Mouse (Mus musculus) limb, embryonic 11.5 days (tissue): ENCODE measurements around the gene Crat. TPM values are rescaled to one million over a fixed set of nuclear protein-coding genes. Genes with fewer than 3 reads are reported as not detected.

Source experiments
- ATAC-seq: fragments of 200-750 bp; cut with Nextera tagmentation; 2 replicates; pipeline ENCODE4 v1.8.0; 2017; ENCODE audit warnings: low read depth; ENCODE audit not compliant: insufficient number of reproducible peaks, low FRiP score, low TSS enrichment
- DNase-seq: peaks from one replicate; pipeline ENCODE4 v3.0.0-alpha.2; 2015; ENCODE audit warnings: low spot score
- H3K27ac ChIP-seq: fragments of 300-500 bp; sonication (generic); replicated peaks from 2 replicates; pipeline ENCODE4 v1.5.1; 2014; ENCODE audit warnings: low read depth, mild to moderate bottlenecking, low read length
- H3K27me3 ChIP-seq: fragments of 300-500 bp; sonication (generic); 2 replicates; pipeline ENCODE4 v1.6.1; 2014; ENCODE audit warnings: mild to moderate bottlenecking, low read length, mixed read lengths; ENCODE audit not compliant: control insufficient read depth, insufficient read depth
- H3K36me3 ChIP-seq: fragments of 300-500 bp; sonication (generic); 2 replicates; pipeline ENCODE4 v1.6.1; 2014; ENCODE audit warnings: mild to moderate bottlenecking, low read length, moderate library complexity, mixed read lengths; ENCODE audit not compliant: control insufficient read depth, insufficient read depth
- H3K4me1 ChIP-seq: fragments of 300-500 bp; sonication (generic); 2 replicates; pipeline ENCODE4 v1.6.1; 2014; ENCODE audit warnings: low read length, mixed read lengths; ENCODE audit not compliant: control insufficient read depth, insufficient read depth
- H3K4me2 ChIP-seq: fragments of 300-500 bp; sonication (generic); 2 replicates; pipeline ENCODE4 v1.6.1; 2014; ENCODE audit warnings: low read depth, mild to moderate bottlenecking, moderate library complexity; ENCODE audit not compliant: severe bottlenecking
- H3K4me3 ChIP-seq: fragments of 300-500 bp; sonication (generic); 2 replicates; pipeline ENCODE4 v1.5.1; 2014; ENCODE audit warnings: low read depth, low read length
- H3K9ac ChIP-seq: fragments of 300-500 bp; sonication (generic); 2 replicates; pipeline ENCODE4 v1.6.1; 2014; ENCODE audit warnings: mild to moderate bottlenecking, low read length
- H3K9me3 ChIP-seq: fragments of 300-500 bp; sonication (generic); 2 replicates; pipeline ENCODE4 v1.6.1; 2016; ENCODE audit warnings: low read length; ENCODE audit not compliant: control insufficient read depth
- WGBS: fragments of 180-500 bp; shearing (Covaris S2); extraction: QIAGEN DNeasy Blood & Tissue Kit; methylation state at CpG from one replicate; pipeline ENCODE4 v1.1.7; 2014; 5-methylcytosine and 5-hydroxymethylcytosine counted together
- polyA plus RNA-seq: library from polyadenylated mRNA; unstranded; fragments of >200 nt; fragmentation: Nextera tagmentation; extraction: Ambion mirVana; gene quantifications from 2 replicates; pipeline ENCODE4 v1.2.1, GENCODE M21; 2014

Crat gene
- polyA plus RNA-seq, 1 experiment from 2014 or later = 27.9 TPM

DNA sequence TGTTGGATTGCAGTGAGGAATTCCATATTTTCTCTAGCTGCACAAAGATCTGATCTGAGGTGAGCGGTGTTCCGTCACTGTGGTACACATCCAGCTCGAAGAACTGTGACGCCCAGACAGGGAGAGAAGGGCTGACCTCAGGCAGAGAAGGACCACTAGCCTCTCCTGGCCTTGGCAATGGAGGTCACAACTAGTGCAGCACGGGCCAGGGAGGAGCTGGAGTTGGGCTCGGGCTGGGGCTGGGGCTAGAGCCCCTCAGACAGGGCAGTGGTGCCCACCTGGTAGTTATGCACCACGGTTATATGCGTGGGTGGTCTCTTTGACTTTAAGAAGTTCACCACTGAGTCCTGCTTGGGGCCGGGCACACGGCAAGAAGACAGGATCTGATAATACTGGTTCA lies 7.8 kb downstream of the Crat start:
- 94% methylated on average over 10 of the region's 10 CpGs for WGBS
- H3K27ac ChIP-seq = no peak overlapping the region
- DNase-seq (no peak), ATAC-seq (no peak)
- no peaks in the 10 kb centered on the region for H3K4me1 ChIP-seq
- no peak overlapping the region for H3K4me2 ChIP-seq
- H3K9ac ChIP-seq = no peak overlapping the region
- no peak overlapping the region for H3K4me3 ChIP-seq
- H3K27me3 ChIP-seq = no peaks in the 10 kb centered on the region
- peaks cover 2% of the 10 kb centered on the region; the same call in 1 of the 2 replicates for H3K36me3 ChIP-seq
- H3K9me3 ChIP-seq = no peaks in the 10 kb centered on the region

DNA sequence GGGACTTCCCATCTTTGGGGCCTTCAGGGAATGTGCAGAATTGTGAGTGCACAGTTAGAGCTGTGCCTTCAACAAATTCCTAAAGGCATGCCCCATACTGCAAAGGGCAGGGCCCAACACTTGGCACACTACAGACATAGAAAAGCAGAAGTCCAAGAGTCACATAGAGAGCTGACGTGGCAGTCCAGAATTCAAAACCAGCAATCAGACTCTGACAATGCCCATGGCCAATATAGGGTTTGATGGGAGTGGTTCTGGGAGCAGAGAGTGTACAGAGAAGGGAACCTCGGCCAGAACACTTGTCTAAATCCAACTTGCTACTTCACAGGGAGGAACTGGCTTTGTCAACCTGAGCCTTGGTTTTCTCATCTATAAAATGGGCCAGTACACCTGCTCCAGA lies 8.4 kb downstream of the Crat start:
- Histone ChIP-seq H3K36me3 (peaks cover 4% of the 10 kb centered on the region; the same call in 1 of the 2 replicates), H3K4me1 (no peaks in the 10 kb centered on the region), H3K27ac (no peak overlapping the region), H3K9ac (no peak overlapping the region), H3K27me3 (no peaks in the 10 kb centered on the region), H3K4me3 (no peak overlapping the region), H3K9me3 (no peaks in the 10 kb centered on the region), H3K4me2 (no peak overlapping the region)
- WGBS = 92% methylated on average over 2 of the region's 2 CpGs
- DNase-seq (no peak), ATAC-seq (no peak)

DNA sequence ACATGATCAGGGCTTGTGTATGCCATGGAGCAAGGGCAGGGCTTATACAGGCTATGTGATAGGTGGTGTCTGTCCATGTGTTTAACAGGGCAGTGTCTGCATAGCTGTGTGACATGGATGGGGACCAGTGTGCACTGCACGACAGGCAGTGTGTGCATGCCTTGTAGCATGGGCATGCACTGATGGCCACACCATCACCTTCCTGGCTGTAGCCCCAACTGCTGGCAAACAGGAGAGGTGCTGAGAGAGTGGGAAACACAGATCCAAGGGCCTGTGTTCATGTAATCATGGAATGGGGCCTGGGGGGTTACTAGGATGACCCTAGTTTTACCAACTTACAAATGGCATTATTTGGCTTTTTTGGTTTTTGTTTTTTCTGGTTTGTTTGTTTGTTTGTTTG lies 11.7 kb downstream of the Crat start:
- Histone ChIP-seq H3K4me1 (no peaks in the 10 kb centered on the region), H3K27ac (no peak overlapping the region), H3K27me3 (no peaks in the 10 kb centered on the region), H3K4me3 (no peak overlapping the region), H3K36me3 (peaks cover 13% of the 10 kb centered on the region), H3K4me2 (no peak overlapping the region), H3K9ac (no peak overlapping the region), H3K9me3 (no peaks in the 10 kb centered on the region)
- 82% methylated on average over 1 of the region's 1 CpGs for WGBS
- DNase-seq (no peak), ATAC-seq (no peak)

DNA sequence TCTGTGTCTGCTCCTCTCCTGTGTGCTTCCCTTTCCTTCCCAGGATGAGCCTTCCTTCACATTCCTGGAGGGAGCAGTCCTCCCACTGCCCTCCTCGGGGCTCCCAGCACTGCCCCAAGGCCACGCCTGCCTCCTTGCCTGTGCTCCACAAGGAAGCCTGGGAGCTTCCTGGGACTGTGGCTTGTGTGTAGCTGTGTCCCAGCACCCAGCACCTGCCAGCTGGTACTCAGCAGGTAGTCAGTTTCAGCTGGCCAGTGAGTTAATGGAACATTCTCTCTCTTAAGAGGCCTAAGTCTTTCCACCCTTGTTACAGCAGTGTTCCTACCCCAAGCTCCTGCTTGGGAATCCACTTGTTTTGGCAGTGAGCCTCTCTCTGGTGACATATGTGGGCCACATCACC lies 12.8 kb downstream of the Crat start:
- H3K4me1 ChIP-seq = no peaks in the 10 kb centered on the region
- no peak overlapping the region for H3K4me2 ChIP-seq
- H3K27ac ChIP-seq = no peak overlapping the region
- no peak for ATAC-seq
- H3K9ac ChIP-seq = no peak overlapping the region
- DNase-seq = no peak
- no peak overlapping the region for H3K4me3 ChIP-seq
- peaks cover 14% of the 10 kb centered on the region for H3K36me3 ChIP-seq
- H3K27me3 ChIP-seq = no peaks in the 10 kb centered on the region
- no peaks in the 10 kb centered on the region for H3K9me3 ChIP-seq
- 56% methylated on average over 2 of the region's 2 CpGs for WGBS

DNA sequence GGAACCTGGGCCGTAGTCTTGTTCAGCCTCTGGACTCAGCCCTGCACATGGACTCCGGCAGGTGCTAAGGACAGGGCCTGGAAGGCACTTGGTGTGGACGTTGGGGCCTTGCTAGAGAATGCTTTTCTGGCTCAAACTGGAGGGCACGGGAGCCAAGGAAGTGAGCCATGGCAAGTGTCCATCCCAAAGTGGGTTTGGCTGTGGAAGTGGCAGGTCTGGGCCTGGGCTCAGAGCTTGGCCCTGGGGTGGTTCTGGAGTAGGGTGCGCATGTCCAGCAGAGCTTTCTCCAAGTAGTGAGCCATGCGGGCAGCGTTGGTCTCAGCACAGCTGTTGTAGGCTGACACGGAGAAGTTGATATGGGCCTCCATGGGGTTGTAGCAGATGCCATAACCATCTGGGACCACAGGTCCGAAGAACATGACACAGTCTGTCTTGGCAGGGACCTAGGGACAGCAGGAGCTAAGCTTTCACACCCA lies 13.2 kb downstream of the Crat start:
- Histone ChIP-seq H3K4me3 (no peak overlapping the region), H3K4me2 (no peak overlapping the region), H3K4me1 (no peaks in the 10 kb centered on the region), H3K27me3 (no peaks in the 10 kb centered on the region), H3K9ac (no peak overlapping the region), H3K27ac (no peak overlapping the region), H3K9me3 (no peaks in the 10 kb centered on the region), H3K36me3 (peaks cover 17% of the 10 kb centered on the region)
- WGBS = 92% methylated on average over 9 of the region's 9 CpGs
- ATAC-seq (no peak), DNase-seq (no peak)

DNA sequence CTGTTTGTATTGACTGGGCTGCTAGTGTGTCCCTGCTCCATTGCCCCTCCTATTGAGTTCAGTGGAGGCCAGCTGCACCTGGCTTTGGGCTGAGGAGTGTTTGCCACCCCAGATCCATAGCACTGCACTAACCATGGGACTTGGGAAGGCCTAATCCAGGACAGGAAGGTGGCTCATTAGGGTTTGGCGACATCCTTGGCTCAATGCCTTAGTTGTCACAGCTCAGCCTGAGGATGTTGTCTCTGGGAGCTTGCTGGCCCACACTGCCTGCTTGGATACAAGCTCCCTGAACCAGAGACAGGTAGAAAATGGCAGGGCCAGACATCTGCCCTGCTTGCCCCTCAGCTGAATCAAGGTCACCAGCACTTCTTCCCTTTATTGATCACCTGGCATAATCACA lies 14.0 kb downstream of the Crat start:
- peaks cover 20% of the 10 kb centered on the region for H3K36me3 ChIP-seq
- no peak overlapping the region for H3K9ac ChIP-seq
- DNase-seq (no peak), ATAC-seq (no peak)
- no peak overlapping the region for H3K4me2 ChIP-seq
- H3K9me3 ChIP-seq = no peaks in the 10 kb centered on the region
- no peak overlapping the region for H3K4me3 ChIP-seq
- no peak overlapping the region for H3K27ac ChIP-seq
- 75% methylated on average over 1 of the region's 1 CpGs for WGBS
- no peaks in the 10 kb centered on the region for H3K27me3 ChIP-seq
- H3K4me1 ChIP-seq = no peaks in the 10 kb centered on the region

DNA sequence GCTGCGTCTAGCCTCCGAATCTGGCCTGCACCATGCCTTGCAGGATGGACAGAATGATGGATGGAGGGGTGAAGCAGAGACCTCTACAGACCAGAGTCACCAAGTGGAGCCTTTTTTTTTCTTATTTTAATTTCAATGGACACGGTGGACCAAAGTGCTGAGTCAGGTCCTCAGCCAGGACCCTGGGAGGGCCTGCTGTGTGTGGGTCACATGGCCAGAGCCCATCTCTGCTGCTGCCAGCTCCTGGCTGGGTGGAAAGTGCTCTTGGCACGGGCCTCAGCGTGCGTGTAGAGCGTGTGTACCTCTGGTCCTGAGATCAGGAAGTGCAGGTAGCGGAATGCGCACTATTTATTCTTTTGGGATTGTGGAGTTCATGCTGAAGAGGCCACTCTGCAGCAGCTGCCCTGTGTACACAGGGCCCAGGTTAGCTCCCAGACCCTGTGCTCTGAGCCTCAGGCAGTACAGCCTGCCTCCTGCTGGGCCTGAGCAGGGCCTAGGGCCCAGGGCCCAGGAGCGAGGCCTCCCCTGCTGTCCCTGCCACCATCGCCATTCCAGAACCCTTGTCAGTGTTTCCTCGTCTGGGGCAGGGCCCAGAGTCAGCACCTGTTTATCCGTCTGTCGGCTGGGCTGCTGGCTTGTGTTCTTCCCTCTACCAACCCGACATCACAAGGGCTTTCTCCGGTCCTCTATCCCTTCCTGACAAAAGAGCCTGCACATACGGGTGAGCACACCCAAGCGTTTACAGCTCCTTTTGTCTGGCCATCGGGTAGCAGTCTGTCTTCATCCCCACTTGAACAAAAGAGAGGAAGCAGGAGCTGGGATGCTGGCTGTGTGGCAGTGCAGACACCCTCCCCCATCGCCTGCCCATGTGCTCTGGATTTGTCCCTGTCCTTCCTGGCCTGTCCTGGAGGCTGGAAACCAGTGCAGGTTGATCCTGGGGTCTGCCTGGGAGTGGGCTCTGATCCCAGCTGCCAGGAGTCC lies 16.1 kb downstream of the Crat start:
- 72% methylated on average over 20 of the region's 20 CpGs for WGBS
- Histone ChIP-seq H3K4me3 (no peak overlapping the region), H3K27ac (no peak overlapping the region), H3K9me3 (no peaks in the 10 kb centered on the region), H3K27me3 (no peaks in the 10 kb centered on the region), H3K4me1 (no peaks in the 10 kb centered on the region), H3K9ac (no peak overlapping the region), H3K4me2 (no peak overlapping the region), H3K36me3 (peaks cover 22% of the 10 kb centered on the region)
- ATAC-seq (no peak), DNase-seq (no peak)

DNA sequence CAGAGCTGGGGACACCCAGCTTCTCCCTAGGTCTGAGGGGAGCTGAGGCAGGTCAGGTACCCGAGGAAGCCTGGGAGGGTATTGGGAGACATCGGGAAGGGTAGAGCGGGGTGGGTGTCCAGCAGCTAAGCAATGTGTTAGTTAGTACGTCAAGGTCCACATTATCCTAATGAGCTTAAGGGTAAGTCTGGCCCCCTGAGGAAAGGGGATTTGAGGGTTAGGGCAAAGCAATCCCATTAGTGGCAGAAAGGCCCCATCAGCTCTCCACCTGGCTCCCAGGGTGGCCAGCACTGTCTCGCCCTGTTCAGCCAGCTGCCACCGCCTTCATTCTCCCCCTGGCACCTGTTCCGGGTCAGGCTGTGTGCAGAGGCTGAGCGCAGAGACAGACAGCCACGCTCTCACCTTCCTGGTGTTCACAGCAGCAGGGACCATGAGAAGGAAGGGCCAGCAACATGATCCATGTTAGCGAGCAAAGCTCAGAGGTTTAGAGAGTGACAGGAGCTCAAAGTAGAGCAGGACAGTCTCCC lies 17.6 kb downstream of the Crat start:
- H3K27ac ChIP-seq = no peak overlapping the region

More for the DNA sequence above, 17.6 kb downstream of the Crat start:
- ATAC-seq = no peak
- no peaks in the 10 kb centered on the region for H3K9me3 ChIP-seq
- peaks cover 22% of the 10 kb centered on the region for H3K36me3 ChIP-seq
- H3K4me1 ChIP-seq = peaks cover 6% of the 10 kb centered on the region
- no peaks in the 10 kb centered on the region for H3K27me3 ChIP-seq
- WGBS = 85% methylated on average over 10 of the region's 10 CpGs
- no peak overlapping the region for H3K4me3 ChIP-seq
- no peak overlapping the region for H3K4me2 ChIP-seq
- H3K9ac ChIP-seq = no peak overlapping the region
- DNase-seq = no peak
